Mouse (Mus musculus) C2C12 (cell line): Measurements from ENCODE around the gene Akap2. TPM values are rescaled to one million over a fixed set of nuclear protein-coding genes. Genes with fewer than 3 reads are reported as not detected.

Experiments used
- H3K27me3 ChIP-seq: one replicate; pipeline ENCODE4 v1.6.1; 2011; ENCODE audit not compliant: control insufficient read depth, insufficient read depth, insufficient read length
- H3K36me3 ChIP-seq: one replicate; pipeline ENCODE4 v1.6.1; 2011; ENCODE audit not compliant: control insufficient read depth, insufficient read depth
- H3K4me3 ChIP-seq: one replicate; pipeline ENCODE4 v1.5.1; 2011; ENCODE audit warnings: mild to moderate bottlenecking, control low read depth; ENCODE audit not compliant: poor library complexity, insufficient read depth, severe bottlenecking
- H3K79me2 ChIP-seq: one replicate; pipeline ENCODE4 v1.6.1; 2011; ENCODE audit not compliant: control insufficient read depth, insufficient read depth
- H3K79me3 ChIP-seq: one replicate; pipeline ENCODE4 v1.6.1; 2011; ENCODE audit warnings: low read depth, control low read depth
- H3ac ChIP-seq: one replicate; pipeline ENCODE3; 2011; ENCODE audit warnings: low read depth; ENCODE audit not compliant: control insufficient read depth, insufficient read length
- CEBPB ChIP-seq: IDR thresholded peaks from one replicate; pipeline ENCODE4 v1.6.1; 2011; ENCODE audit warnings: low read depth, mild to moderate bottlenecking, control low read depth, moderate library complexity
- CTCF ChIP-seq: IDR thresholded peaks from one replicate; pipeline ENCODE4 v1.5.1; 2011; ENCODE audit not compliant: control insufficient read depth, insufficient read depth, insufficient read length
- FOSL1 ChIP-seq: IDR thresholded peaks from one replicate; pipeline ENCODE4 v1.8.0; 2011; ENCODE audit warnings: mild to moderate bottlenecking, low read length; ENCODE audit not compliant: poor library complexity, insufficient read depth, severe bottlenecking
- MAX ChIP-seq: IDR thresholded peaks from one replicate; pipeline ENCODE4 v1.6.1; 2011; ENCODE audit warnings: mild to moderate bottlenecking, control low read depth
- MYOD1 ChIP-seq: IDR thresholded peaks from one replicate; pipeline ENCODE4 v1.6.1; 2011; ENCODE audit warnings: low read depth; ENCODE audit not compliant: control insufficient read depth, insufficient read length
- MYOG ChIP-seq: IDR thresholded peaks from one replicate; pipeline ENCODE4 v1.6.1; 2011; ENCODE audit not compliant: control insufficient read depth, insufficient read length; ENCODE audit errors: extremely low read depth
- USF1 ChIP-seq: IDR thresholded peaks from one replicate; pipeline ENCODE4 v1.6.1; 2011; ENCODE audit warnings: low read depth, mild to moderate bottlenecking, control low read depth, moderate library complexity
- polyA plus RNA-seq: library from polyadenylated mRNA; unstranded; fragments of >200 nt; fragmentation: generic; extraction: Trizol; gene quantifications from one replicate; pipeline ENCODE4 v1.2.1, GENCODE M21; 2012; ENCODE audit warnings: missing spikeins

Gene Akap2
- polyA plus RNA-seq, 1 experiment = 37.0 TPM

DNA sequence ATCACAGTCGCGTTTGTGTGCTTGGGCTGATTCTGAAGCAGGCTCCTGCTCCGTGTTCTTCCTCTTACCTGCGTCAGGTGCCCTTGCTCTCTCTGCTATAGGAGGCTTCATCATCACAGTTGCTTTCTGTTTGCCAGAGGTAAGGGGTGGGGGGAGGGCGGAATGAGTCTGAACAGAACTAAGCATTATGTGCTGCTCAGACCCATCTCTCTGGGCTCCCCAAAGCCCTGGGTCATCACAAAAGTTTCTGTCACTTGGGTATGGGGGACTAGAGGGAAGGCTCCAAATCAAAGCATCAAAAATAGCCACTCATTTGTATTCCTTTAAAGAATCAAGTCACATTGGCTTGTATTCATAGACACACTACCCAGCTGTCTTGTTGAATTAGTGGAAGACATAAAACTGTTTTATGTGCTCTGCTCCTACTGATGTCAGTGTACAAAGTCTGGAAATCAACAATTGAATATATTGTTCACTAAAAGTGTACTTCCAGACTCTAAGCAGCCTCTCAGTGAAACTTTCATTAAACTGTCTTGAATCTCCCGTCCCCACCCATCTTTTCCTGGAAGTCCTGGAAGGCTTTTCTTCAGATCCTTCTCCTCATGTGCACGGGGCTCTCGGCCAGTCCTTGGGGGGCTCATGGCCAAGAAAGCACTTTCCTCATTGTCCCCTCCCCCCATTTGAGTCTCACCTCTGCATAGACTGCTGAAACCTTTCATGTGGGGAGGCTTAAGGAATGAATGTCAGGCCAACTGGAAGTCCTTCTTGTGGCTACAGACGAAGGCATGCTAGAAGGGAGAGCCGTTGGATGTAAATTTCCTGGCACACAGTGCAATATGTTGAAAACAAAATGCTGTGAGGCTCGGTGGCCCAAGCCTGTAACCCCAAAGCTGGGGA lies 13.6 kb upstream of the Akap2 start:
- Histone ChIP-seq H3K79me3 (no peaks in the 10 kb centered on the region), H3K36me3 (no peaks in the 10 kb centered on the region), H3K27me3 (no peaks in the 10 kb centered on the region), H3ac (no peak overlapping the region), H3K79me2 (no peaks in the 10 kb centered on the region), H3K4me3 (no peak overlapping the region)
- TF ChIP-seq MAX = no peak
- no peak for TF ChIP-seq USF1
- TF ChIP-seq CTCF = no peak
- TF ChIP-seq MYOG = no peak
- TF ChIP-seq CEBPB = no peak
- no peak for TF ChIP-seq MYOD1
- TF ChIP-seq FOSL1 = no peak

DNA sequence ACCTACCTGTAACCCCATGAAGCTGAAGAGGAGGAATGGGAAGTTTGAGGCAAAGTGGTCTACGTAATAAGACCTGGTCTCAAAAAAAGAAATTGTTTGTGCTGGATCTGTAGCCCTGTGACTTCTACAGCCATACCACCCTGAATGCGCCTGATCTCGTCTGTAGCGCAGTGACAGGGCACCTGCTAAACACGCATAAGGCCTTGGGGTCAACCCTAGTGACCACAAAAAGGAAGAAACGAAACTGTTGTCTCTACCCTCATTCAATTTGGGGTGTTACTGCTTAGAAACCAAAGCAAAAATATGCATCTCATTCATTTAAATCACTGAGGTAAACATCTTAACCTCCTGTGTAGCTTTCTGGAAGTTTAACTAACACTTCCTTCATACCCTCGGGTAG lies 12.9 kb upstream of the Akap2 start:
- Histone ChIP-seq H3K79me3 (no peaks in the 10 kb centered on the region), H3ac (no peak overlapping the region), H3K36me3 (no peaks in the 10 kb centered on the region), H3K4me3 (no peak overlapping the region), H3K79me2 (no peaks in the 10 kb centered on the region), H3K27me3 (no peaks in the 10 kb centered on the region)
- TF ChIP-seq CTCF (no peak), MYOD1 (no peak), CEBPB (no peak), FOSL1 (no peak), MAX (no peak), MYOG (no peak), USF1 (no peak)

DNA sequence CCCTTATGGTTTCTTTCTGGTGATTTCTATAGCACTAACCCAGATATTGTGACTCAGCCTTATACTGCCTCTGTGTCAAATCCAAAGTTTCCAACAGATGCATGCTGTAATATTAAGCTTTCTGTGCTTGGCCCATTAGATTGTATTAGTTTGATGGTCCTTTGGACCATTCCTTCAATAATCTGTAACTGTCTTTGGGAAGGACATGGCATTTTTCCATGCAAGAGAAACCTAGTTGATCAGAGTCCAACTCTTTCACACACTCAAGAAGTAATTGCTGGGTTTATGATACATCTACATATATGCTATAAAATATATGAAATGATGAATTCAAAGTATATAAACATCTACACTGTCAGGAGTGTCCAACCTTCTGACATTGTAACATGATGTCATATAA lies 1.6 kb upstream of the Akap2 start:
- Histone ChIP-seq H3K79me2 (no peaks in the 10 kb centered on the region), H3K27me3 (no peaks in the 10 kb centered on the region), H3K79me3 (no peaks in the 10 kb centered on the region), H3K36me3 (no peaks in the 10 kb centered on the region), H3K4me3 (no peak overlapping the region), H3ac (no peak overlapping the region)
- no peak for TF ChIP-seq MYOD1
- TF ChIP-seq MAX = no peak
- no peak for TF ChIP-seq USF1
- TF ChIP-seq CTCF = no peak
- no peak for TF ChIP-seq CEBPB
- TF ChIP-seq MYOG = no peak
- no peak for TF ChIP-seq FOSL1

DNA sequence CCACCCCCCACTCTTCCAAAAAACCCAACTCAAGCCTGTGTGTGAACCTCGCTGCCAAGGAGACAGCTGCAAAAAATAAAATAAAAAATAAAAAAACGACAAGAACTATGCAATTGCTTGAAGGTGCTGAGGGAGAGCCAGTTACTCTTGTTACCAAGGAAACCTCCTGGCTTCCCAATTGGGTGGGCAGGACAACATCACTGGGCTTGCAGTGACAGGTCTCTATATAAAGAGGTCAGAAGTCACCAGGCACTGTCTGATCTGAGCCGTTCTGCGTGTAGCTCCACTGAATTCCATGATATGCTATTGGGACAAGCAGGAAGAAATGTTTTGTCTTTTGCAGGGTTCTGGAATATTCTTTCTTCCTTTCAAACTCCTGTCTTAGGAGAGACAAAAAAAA lies 722 bp upstream of the Akap2 start:
- Histone ChIP-seq H3K79me2 (no peaks in the 10 kb centered on the region), H3ac (no peak overlapping the region), H3K36me3 (no peaks in the 10 kb centered on the region), H3K79me3 (no peaks in the 10 kb centered on the region), H3K27me3 (no peaks in the 10 kb centered on the region), H3K4me3 (no peak overlapping the region)
- no peak for TF ChIP-seq MYOG
- no peak for TF ChIP-seq MAX
- TF ChIP-seq FOSL1 = no peak
- no peak for TF ChIP-seq CEBPB

DNA sequence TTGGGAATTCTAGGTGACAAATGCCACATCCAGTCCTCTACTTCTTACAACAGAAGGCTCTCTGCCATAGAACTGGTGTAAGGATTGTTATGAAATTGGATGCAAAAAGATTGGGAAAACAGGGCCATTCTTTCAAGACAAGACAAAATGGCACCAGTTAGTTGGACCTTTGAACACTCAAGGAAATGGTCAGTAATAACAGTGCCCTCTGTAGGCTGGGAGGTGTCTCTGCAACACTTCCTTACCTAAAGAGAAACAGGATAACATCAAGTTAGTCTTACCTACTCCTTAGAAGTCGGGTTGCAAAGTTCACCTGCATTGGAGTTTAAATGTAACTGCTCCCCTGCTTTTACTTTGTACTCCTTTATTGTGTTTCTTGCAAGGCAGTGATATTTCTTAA lies 1.9 kb downstream of the Akap2 start:
- H3K27me3 ChIP-seq = no peaks in the 10 kb centered on the region
- TF ChIP-seq MYOG (no peak), CTCF (no peak), CEBPB (no peak), MYOD1 (no peak), FOSL1 (no peak), USF1 (no peak), MAX (no peak)
- no peak overlapping the region for H3K4me3 ChIP-seq
- H3K79me3 ChIP-seq = no peaks in the 10 kb centered on the region
- no peak overlapping the region for H3ac ChIP-seq
- H3K36me3 ChIP-seq = no peaks in the 10 kb centered on the region
- H3K79me2 ChIP-seq = no peaks in the 10 kb centered on the region

DNA sequence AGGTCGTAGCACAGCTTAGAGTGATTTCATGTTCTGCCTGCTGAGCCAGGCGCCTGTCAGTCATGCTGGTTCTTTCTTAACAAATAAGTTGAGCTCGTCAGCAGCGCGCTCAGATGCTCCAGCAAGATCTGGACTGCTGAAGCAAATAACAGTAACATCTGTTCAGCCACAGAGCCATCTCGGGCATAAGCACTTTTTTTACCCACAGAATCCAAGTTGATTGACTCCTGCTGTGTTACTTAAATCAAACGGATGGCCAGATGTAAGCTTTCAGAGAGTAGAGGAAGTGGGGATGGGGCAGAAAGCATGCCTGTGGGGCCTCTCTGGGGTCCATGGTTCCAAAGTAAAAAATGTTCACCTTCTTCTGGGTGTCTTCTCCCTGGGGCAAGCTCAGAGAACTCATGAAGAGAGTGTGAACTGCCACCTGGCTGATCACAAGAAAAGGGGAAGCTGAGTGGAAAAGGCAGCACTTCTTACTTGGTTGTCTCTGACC lies 3.5 kb downstream of the Akap2 start:
- no peak overlapping the region for H3K4me3 ChIP-seq
- H3K79me2 ChIP-seq = no peaks in the 10 kb centered on the region
- H3K27me3 ChIP-seq = no peaks in the 10 kb centered on the region
- H3K36me3 ChIP-seq = no peaks in the 10 kb centered on the region
- no peak overlapping the region for H3ac ChIP-seq
- TF ChIP-seq FOSL1 (no peak), USF1 (no peak), MAX (no peak), MYOG (no peak), CEBPB (no peak), CTCF (no peak), MYOD1 (no peak)
- H3K79me3 ChIP-seq = no peaks in the 10 kb centered on the region
